Mouse (Mus musculus) neural tube, embryonic 11.5 days (tissue): ENCODE measurements around the gene Fv1. TPM values are rescaled to one million over a fixed set of nuclear protein-coding genes. Genes with fewer than 3 reads are reported as not detected.
"Not testable (repeated sequence)": the region's sequence is repeated elsewhere in the genome, so short reads cannot be mapped to it uniquely, and the experiment has no call there.

Experiments
- ATAC-seq: fragments of 200-750 bp; cut with Nextera tagmentation; 2 replicates; pipeline ENCODE4 v1.8.0; 2017; ENCODE audit warnings: moderate number of reproducible peaks, mild to moderate bottlenecking, moderate TSS enrichment, moderate library complexity; ENCODE audit not compliant: insufficient read depth, low FRiP score, low TSS enrichment
- DNase-seq: peaks from one replicate; pipeline ENCODE4 v3.0.0-alpha.2; 2015; ENCODE audit warnings: low spot score
- H3K27ac ChIP-seq: fragments of 300-500 bp; sonication (generic); 2 replicates; pipeline ENCODE4 v1.5.1; 2014; ENCODE audit warnings: low read depth, mild to moderate bottlenecking, low read length
- H3K27me3 ChIP-seq: fragments of 300-500 bp; sonication (generic); 2 replicates; pipeline ENCODE4 v1.6.1; 2014; ENCODE audit warnings: mild to moderate bottlenecking, low read length, mixed read lengths; ENCODE audit not compliant: control insufficient read depth, insufficient read depth
- H3K36me3 ChIP-seq: fragments of 300-500 bp; sonication (generic); 2 replicates; pipeline ENCODE4 v1.6.1; 2014; ENCODE audit warnings: mild to moderate bottlenecking, low read length, moderate library complexity, mixed read lengths; ENCODE audit not compliant: control insufficient read depth, insufficient read depth
- H3K4me1 ChIP-seq: fragments of 300-500 bp; sonication (generic); 2 replicates; pipeline ENCODE4 v1.6.1; 2014; ENCODE audit warnings: low read length, mixed read lengths; ENCODE audit not compliant: control insufficient read depth, insufficient read depth
- H3K4me2 ChIP-seq: fragments of 300-500 bp; sonication (generic); 2 replicates; pipeline ENCODE4 v1.6.1; 2014; ENCODE audit warnings: low read depth, mild to moderate bottlenecking, moderate library complexity
- H3K4me3 ChIP-seq: fragments of 300-500 bp; sonication (generic); 2 replicates; pipeline ENCODE4 v1.5.1; 2014; ENCODE audit warnings: low read depth, low read length
- H3K9ac ChIP-seq: fragments of 300-500 bp; sonication (generic); 2 replicates; pipeline ENCODE4 v1.6.1; 2014; ENCODE audit warnings: mild to moderate bottlenecking, low read length
- H3K9me3 ChIP-seq: fragments of 300-500 bp; sonication (generic); 2 replicates; pipeline ENCODE4 v1.6.1; 2016; ENCODE audit warnings: low read length; ENCODE audit not compliant: control insufficient read depth
- WGBS: fragments of 180-500 bp; shearing (Covaris S2); extraction: QIAGEN DNeasy Blood & Tissue Kit; methylation state at CpG from one replicate; pipeline ENCODE4 v1.1.7; 2014; 5-methylcytosine and 5-hydroxymethylcytosine counted together
- polyA plus RNA-seq: library from polyadenylated mRNA; unstranded; fragments of >200 nt; fragmentation: Nextera tagmentation; extraction: Ambion mirVana; gene quantifications from 2 replicates; pipeline ENCODE4 v1.2.1, GENCODE M21; 2014

Gene Fv1
- polyA plus RNA-seq, result 12.7 and 15.4 TPM in 2 replicates

DNA sequence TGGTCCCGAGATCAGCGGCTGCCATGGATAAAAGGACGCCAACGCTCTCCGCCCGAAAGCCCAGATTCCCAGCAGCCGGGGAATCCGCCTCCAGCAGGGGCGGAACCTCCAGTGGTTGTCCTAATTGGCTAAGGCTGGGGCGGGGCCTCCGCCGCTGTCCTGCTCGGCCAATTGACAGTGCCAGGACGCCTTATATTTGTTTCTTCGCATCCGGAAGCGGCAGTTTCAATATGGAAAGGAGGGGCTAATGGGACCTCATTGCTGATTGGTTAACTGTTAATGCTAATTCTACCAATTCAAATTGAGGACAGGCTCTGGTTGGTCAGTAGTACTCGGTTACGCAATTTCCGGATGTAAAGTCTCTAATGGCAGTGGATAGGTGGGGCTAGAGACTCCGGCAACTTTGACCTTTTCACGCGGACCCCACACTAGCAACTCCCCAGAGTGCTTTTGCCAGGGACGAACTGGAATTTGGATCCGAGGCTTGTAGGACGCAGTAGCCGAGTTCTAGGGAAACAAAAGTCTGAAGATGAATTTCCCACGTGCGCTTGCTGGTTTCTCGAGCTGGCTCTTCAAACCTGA, at the start of gene Fv1, which contains the start of gene Miip:
Gene Fv1, plus strand, starts transcription at position 530 of the 582 bp plus-strand sequence.
Gene Miip, minus strand, starts transcription at position 367 of the 582 bp plus-strand sequence.
- Histone ChIP-seq H3K4me3 (peak within 1 kb of the TSS; percentile 92), H3K9me3 (no peaks in the 10 kb centered on the region), H3K4me2 (peak within 1 kb of the TSS; percentile 81), H3K36me3 (peaks cover 5% of the 10 kb centered on the region), H3K4me1 (peaks cover 14% of the 10 kb centered on the region), H3K9ac (peak within 1 kb of the TSS; percentile 70), H3K27me3 (no peaks in the 10 kb centered on the region), H3K27ac (peak within 1 kb of the TSS; percentile 62; the same call in 1 of the 2 replicates)
- peak; percentile 96 for DNase-seq
- ATAC-seq, result peak; percentile 99
- WGBS, result under 1% methylated on average over 30 of the region's 30 CpGs

DNA sequence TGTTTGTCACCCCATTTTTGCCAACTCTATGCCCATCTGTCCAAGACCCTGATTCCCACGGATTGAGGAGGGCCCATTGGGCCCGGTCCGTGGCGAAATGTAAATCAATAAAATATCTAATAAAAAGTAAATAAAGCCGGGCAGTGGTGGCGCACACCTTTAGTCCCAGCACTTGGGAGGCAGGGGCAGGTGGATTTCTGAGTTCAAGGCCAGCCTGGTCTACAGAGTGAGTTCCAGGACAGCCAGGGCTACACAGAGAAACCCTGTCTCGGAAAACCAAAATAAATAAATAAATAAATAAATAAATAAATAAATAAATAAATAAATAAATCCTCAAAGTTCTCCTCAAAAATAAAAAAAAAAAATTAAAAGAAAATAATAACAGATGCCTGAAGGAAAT, 49.1 kb upstream of the Fv1 start:
- not testable (repeated sequence) for H3K36me3 ChIP-seq, H3K27me3 ChIP-seq, H3K4me3 ChIP-seq, H3K4me1 ChIP-seq, DNase-seq, H3K27ac ChIP-seq, H3K9me3 ChIP-seq, H3K9ac ChIP-seq, H3K4me2 ChIP-seq
- WGBS, result 85% methylated on average over 7 of the region's 7 CpGs
- 0 out of 2 replicates have a peak, but pooled peaks have one; percentile 36 for ATAC-seq

DNA sequence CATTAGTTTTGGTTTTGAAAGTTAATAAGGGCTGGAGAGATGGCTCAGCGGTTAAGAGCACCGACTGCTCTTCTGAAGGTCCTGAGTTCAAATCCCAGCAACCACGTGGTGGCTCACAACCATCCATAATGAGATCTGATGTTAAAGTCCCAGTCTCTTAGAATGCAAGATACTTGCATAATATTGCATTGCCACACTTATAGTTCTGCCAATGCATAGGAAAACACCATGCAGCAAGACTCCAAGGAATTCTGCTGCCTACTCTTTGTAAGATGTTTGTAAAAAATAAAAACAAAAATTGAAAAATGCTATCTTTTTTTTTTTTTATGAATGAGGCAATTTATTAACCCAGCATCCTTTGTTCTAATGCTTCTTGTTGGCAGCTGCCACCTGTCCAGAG, 47.4 kb upstream of the Fv1 start:
- H3K27ac ChIP-seq, H3K27me3 ChIP-seq, H3K4me2 ChIP-seq, H3K36me3 ChIP-seq, ATAC-seq, H3K9ac ChIP-seq, DNase-seq, H3K4me1 ChIP-seq, H3K4me3 ChIP-seq: not testable (repeated sequence)
- H3K9me3 ChIP-seq, result peaks cover 18% of the 10 kb centered on the region; the same call in 1 of the 2 replicates
- WGBS, result 83% methylated on average over 3 of the region's 3 CpGs

GRCm38 (mm10) chr4:147824389-147824788, 44.4 kb upstream of the Fv1 start:
- no peak for DNase-seq
- Histone ChIP-seq H3K4me3 (no peak overlapping the region), H3K27me3 (no peaks in the 10 kb centered on the region), H3K4me1 (no peaks in the 10 kb centered on the region), H3K36me3 (peaks cover 15% of the 10 kb centered on the region), H3K27ac (no peak overlapping the region), H3K9me3 (peaks cover 20% of the 10 kb centered on the region; the same call in 1 of the 2 replicates), H3K4me2 (no peak overlapping the region), H3K9ac (no peak overlapping the region)
- WGBS, result 94% methylated on average over 4 of the region's 4 CpGs
- ATAC-seq, result no peak

- ATAC-seq, result not testable (repeated sequence)
- 98% methylated on average over 13 of the region's 26 CpGs for WGBS
Measured at GRCm38 (mm10) chr4:147839282-147839681, 29.5 kb upstream of the Fv1 start.

DNA sequence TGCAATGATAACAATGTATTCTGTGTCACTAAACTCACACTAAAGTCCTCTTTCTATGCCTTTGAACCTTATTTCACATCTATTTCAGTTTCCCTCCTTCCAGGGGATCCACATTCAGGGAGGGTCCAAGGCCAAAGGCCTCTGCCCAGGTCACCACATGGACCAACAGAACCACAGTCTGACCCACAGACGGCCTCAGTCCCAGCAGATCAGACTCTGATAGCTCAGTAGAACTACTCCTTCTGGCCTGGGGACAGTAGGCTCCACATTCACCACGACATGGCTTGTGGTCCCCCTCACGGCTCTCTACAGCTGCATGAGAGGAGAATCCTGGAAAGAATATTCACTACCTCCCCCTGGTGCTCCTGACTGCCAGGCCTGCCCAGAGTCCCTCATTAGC, 25.9 kb upstream of the Fv1 start:
- 96% methylated on average over 3 of the region's 3 CpGs for WGBS
- Histone ChIP-seq H3K9ac (no peak overlapping the region), H3K36me3 (peaks cover 3% of the 10 kb centered on the region; the same call in 1 of the 2 replicates), H3K27ac (no peak overlapping the region), H3K9me3 (no peaks in the 10 kb centered on the region), H3K4me1 (peaks cover 3% of the 10 kb centered on the region; the same call in 1 of the 2 replicates), H3K27me3 (no peaks in the 10 kb centered on the region), H3K4me3 (no peak overlapping the region), H3K4me2 (no peak overlapping the region)
- DNase-seq, result no peak
- ATAC-seq, result no peak

More at GRCm38 (mm10) chr4:147839282-147839681, 29.5 kb upstream of the Fv1 start:
- not testable (repeated sequence) for H3K9me3 ChIP-seq, H3K36me3 ChIP-seq, H3K4me2 ChIP-seq, H3K9ac ChIP-seq, DNase-seq, H3K4me1 ChIP-seq, H3K4me3 ChIP-seq, H3K27ac ChIP-seq, H3K27me3 ChIP-seq

DNA sequence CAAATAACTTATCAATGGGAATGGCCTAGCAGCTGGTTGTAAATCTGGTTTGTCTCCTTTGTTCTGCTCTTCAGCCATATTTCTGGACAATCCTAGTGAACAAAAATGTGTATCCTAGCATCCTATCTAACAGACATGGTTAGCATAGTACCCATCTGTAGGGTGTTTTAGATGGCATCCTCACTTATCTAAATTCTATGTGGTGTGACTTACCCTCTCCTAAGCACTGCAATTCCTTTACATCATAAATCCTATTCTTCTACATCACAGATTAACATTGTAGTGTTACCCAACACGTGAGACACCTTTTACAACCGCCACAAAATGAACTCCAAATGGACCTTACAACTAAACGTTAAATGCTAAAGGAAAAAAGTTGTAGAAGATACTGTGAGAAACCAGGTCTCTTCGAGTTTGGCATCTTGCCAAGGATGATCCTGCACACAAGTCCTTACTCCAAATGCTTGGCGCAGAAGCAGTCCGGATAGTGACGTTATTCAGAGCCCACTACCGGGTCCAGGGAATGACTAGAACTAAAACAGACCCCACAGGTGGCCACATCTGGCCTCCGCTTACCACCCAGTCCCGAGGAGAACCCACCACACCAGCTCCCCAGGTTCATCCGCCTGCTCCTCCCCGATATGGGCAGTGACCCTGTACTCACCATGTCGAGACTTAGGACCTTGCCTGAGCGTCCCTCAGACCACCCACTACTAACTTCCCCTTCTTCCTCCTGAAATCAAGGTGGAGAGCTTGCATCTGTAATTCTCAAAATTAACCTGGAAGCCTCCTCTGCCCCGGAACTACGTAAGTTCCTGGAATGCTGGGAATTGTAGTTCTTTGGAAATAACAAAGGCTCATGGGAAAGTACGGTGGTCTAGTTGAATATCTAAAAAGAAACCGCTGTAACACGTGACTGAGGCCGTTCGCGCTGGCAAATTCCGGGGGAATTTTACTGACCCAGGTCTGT, 20.9 kb upstream of the Fv1 start, which contains the start of gene Zfp933:
Gene Zfp933, minus strand, starts transcription at position 753 of the 970 bp plus-strand sequence.
- 5% methylated on average over 23 of the region's 23 CpGs for whole genome bisulfite sequencing
- peak within 1 kb of the TSS; percentile 80 for H3K4me3 ChIP-seq
- peaks cover 3% of the 10 kb centered on the region; the same call in 1 of the 2 replicates for H3K4me1 ChIP-seq
- H3K27ac ChIP-seq, result no peak within 1 kb of the TSS
- no peaks in the 10 kb centered on the region for H3K27me3 ChIP-seq
- no peaks in the 10 kb centered on the region; the same call in 1 of the 2 replicates for H3K36me3 ChIP-seq
- peak within 1 kb of the TSS; percentile 68 for H3K9ac ChIP-seq
- peak; percentile 89 for ATAC-seq
- H3K9me3 ChIP-seq, result no peaks in the 10 kb centered on the region
- H3K4me2 ChIP-seq, result peak within 1 kb of the TSS; percentile 58
- DNase-seq, result peak; percentile 71

- no peaks in the 10 kb centered on the region for H3K9me3 ChIP-seq
- ATAC-seq (peak; percentile 67), DNase-seq (no peak)
- no peaks in the 10 kb centered on the region; the same call in 1 of the 2 replicates for H3K36me3 ChIP-seq
- peak overlapping the region; percentile 51 for H3K4me2 ChIP-seq
- peak overlapping the region; percentile 80 for H3K4me3 ChIP-seq
- peak overlapping the region; percentile 58 for H3K9ac ChIP-seq
- 5% methylated on average over 4 of the region's 4 CpGs for WGBS
- no peaks in the 10 kb centered on the region for H3K27me3 ChIP-seq
- peaks cover 3% of the 10 kb centered on the region; the same call in 1 of the 2 replicates for H3K4me1 ChIP-seq
- H3K27ac ChIP-seq, result no peak overlapping the region
Measured at GRCm38 (mm10) chr4:147848584-147848991, 20.2 kb upstream of the Fv1 start.
